Mouse (Mus musculus): Measurements from ENCODE around the gene Adam11. TPM values are rescaled to one million over a fixed set of nuclear protein-coding genes. Genes with fewer than 3 reads are reported as not detected.

The Adam11 gene
- polyA plus RNA-seq, 1 experiment from 2014 or later, result 1.4 TPM

DNA sequence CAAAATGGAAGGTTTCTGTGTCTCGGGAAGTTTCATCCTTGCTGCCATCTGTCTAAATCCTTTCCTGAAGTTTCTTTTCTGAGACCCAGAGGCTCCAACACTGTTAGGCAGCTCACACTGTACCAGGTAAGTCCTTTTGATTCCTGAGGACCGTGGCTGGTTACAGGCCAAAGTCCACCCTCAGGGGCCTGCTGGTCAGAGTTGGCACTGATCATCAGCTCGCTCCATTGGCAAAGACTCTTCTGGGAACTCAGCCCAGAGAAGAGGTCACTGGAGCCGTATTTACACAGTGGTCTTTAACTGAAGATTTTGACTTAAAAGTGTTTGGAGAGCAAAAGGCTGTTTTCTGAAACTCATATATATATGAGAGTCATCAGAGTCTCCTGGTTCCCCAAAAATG lies 12.9 kb upstream of the Adam11 start:
- H3K27ac ChIP-seq (ENCODE audit: low read depth, low read length), result no peak overlapping the region
- H3K4me3 ChIP-seq (ENCODE audit: low read depth, low read length), result no peak overlapping the region
- no peaks in the 10 kb centered on the region for H3K36me3 ChIP-seq (ENCODE audit: control insufficient read depth, insufficient read depth, low read length)
- 71% methylated on average over 4 of the region's 4 CpGs for WGBS
- H3K9me3 ChIP-seq (ENCODE audit: control insufficient read depth, low read length), result no peaks in the 10 kb centered on the region
- H3K27me3 ChIP-seq (replicated peaks; ENCODE audit: control insufficient read depth, insufficient read depth, low read length), result peaks cover 6% of the 10 kb centered on the region; the same call in 1 of the 2 replicates
- H3K4me2 ChIP-seq, result no peak overlapping the region
- no peaks in the 10 kb centered on the region for H3K4me1 ChIP-seq (replicated peaks; ENCODE audit: control insufficient read depth, insufficient read depth, low read length)
- H3K9ac ChIP-seq (ENCODE audit: low read depth, low read length), result no peak overlapping the region
- DNase-seq (ENCODE audit: low spot score) (no peak), ATAC-seq (replicated peaks; ENCODE audit: low FRiP score) (no peak)

- peaks cover 6% of the 10 kb centered on the region; the same call in 1 of the 2 replicates for H3K27me3 ChIP-seq (replicated peaks; ENCODE audit: control insufficient read depth, insufficient read depth, low read length)
- no peak overlapping the region for H3K9ac ChIP-seq (ENCODE audit: low read depth, low read length)
- H3K9me3 ChIP-seq (ENCODE audit: control insufficient read depth, low read length), result no peaks in the 10 kb centered on the region
- no peak overlapping the region for H3K4me2 ChIP-seq
- DNase-seq (ENCODE audit: low spot score) (no peak), ATAC-seq (replicated peaks; ENCODE audit: low FRiP score) (no peak)
- WGBS, result 84% methylated on average over 2 of the region's 2 CpGs
- H3K27ac ChIP-seq (ENCODE audit: low read depth, low read length), result no peak overlapping the region
- no peaks in the 10 kb centered on the region for H3K36me3 ChIP-seq (ENCODE audit: control insufficient read depth, insufficient read depth, low read length)
- no peak overlapping the region for H3K4me3 ChIP-seq (ENCODE audit: low read depth, low read length)
- peaks cover 7% of the 10 kb centered on the region; the same call in 1 of the 2 replicates for H3K4me1 ChIP-seq (replicated peaks; ENCODE audit: control insufficient read depth, insufficient read depth, low read length)
These were observed 11.5 kb upstream of the Adam11 start for GRCm38 (mm10) chr11:102749712-102750111.

- Histone ChIP-seq H3K4me3 (ENCODE audit: low read depth, low read length) (no peak overlapping the region), H3K36me3 (ENCODE audit: control insufficient read depth, insufficient read depth, low read length) (no peaks in the 10 kb centered on the region), H3K9me3 (ENCODE audit: control insufficient read depth, low read length) (no peaks in the 10 kb centered on the region), H3K4me1 (replicated peaks; ENCODE audit: control insufficient read depth, insufficient read depth, low read length) (peaks cover 8% of the 10 kb centered on the region; the same call in 1 of the 2 replicates), H3K4me2 (no peak overlapping the region), H3K27me3 (replicated peaks; ENCODE audit: control insufficient read depth, insufficient read depth, low read length) (peaks cover 6% of the 10 kb centered on the region), H3K27ac (ENCODE audit: low read depth, low read length) (no peak overlapping the region), H3K9ac (ENCODE audit: low read depth, low read length) (no peak overlapping the region)
- ATAC-seq (replicated peaks; ENCODE audit: low FRiP score) (no peak), DNase-seq (ENCODE audit: low spot score) (no peak)
- WGBS, result 70% methylated on average over 13 of the region's 13 CpGs
These were observed 8.2 kb upstream of the Adam11 start for GRCm38 (mm10) chr11:102752896-102753590.

GRCm38 (mm10) chr11:102753591-102754324 lies 7.5 kb upstream of the Adam11 start:
- H3K27me3 ChIP-seq (replicated peaks; ENCODE audit: control insufficient read depth, insufficient read depth, low read length), result peaks cover 6% of the 10 kb centered on the region
- DNase-seq (ENCODE audit: low spot score) (no peak), ATAC-seq (replicated peaks; ENCODE audit: low FRiP score) (no peak)
- no peaks in the 10 kb centered on the region for H3K36me3 ChIP-seq (ENCODE audit: control insufficient read depth, insufficient read depth, low read length)
- H3K4me1 ChIP-seq (replicated peaks; ENCODE audit: control insufficient read depth, insufficient read depth, low read length), result peaks cover 8% of the 10 kb centered on the region; the same call in 1 of the 2 replicates
- no peak overlapping the region for H3K27ac ChIP-seq (ENCODE audit: low read depth, low read length)
- 50% methylated on average over 17 of the region's 18 CpGs for WGBS
- H3K9me3 ChIP-seq (ENCODE audit: control insufficient read depth, low read length), result no peaks in the 10 kb centered on the region
- no peak overlapping the region for H3K9ac ChIP-seq (ENCODE audit: low read depth, low read length)
- 0 out of 2 replicates have a peak overlapping the region, but pooled peaks have one; percentile 12 for H3K4me2 ChIP-seq
- H3K4me3 ChIP-seq (ENCODE audit: low read depth, low read length), result no peak overlapping the region

GRCm38 (mm10) chr11:102754416-102754815 lies 6.8 kb upstream of the Adam11 start:
- Histone ChIP-seq H3K9me3 (ENCODE audit: control insufficient read depth, low read length) (no peaks in the 10 kb centered on the region), H3K27ac (ENCODE audit: low read depth, low read length) (no peak overlapping the region), H3K4me3 (ENCODE audit: low read depth, low read length) (no peak overlapping the region), H3K4me2 (0 out of 2 replicates have a peak overlapping the region, but pooled peaks have one; percentile 12), H3K36me3 (ENCODE audit: control insufficient read depth, insufficient read depth, low read length) (no peaks in the 10 kb centered on the region), H3K9ac (ENCODE audit: low read depth, low read length) (no peak overlapping the region), H3K4me1 (replicated peaks; ENCODE audit: control insufficient read depth, insufficient read depth, low read length) (peaks cover 8% of the 10 kb centered on the region; the same call in 1 of the 2 replicates), H3K27me3 (replicated peaks; ENCODE audit: control insufficient read depth, insufficient read depth, low read length) (peaks cover 6% of the 10 kb centered on the region)
- no peak for ATAC-seq (replicated peaks; ENCODE audit: low FRiP score)
- WGBS, result 52% methylated on average over 4 of the region's 4 CpGs
- no peak for DNase-seq (ENCODE audit: low spot score)

- DNase-seq (ENCODE audit: low spot score) (no peak), ATAC-seq (replicated peaks; ENCODE audit: low FRiP score) (no peak)
- WGBS, result 75% methylated on average over 7 of the region's 7 CpGs
- peaks cover 8% of the 10 kb centered on the region; the same call in 1 of the 2 replicates for H3K4me1 ChIP-seq (replicated peaks; ENCODE audit: control insufficient read depth, insufficient read depth, low read length)
- H3K4me2 ChIP-seq, result no peak overlapping the region
- no peaks in the 10 kb centered on the region for H3K9me3 ChIP-seq (ENCODE audit: control insufficient read depth, low read length)
- H3K27me3 ChIP-seq (replicated peaks; ENCODE audit: control insufficient read depth, insufficient read depth, low read length), result peaks cover 15% of the 10 kb centered on the region
- no peak overlapping the region for H3K27ac ChIP-seq (ENCODE audit: low read depth, low read length)
- no peak overlapping the region for H3K4me3 ChIP-seq (ENCODE audit: low read depth, low read length)
- H3K36me3 ChIP-seq (ENCODE audit: control insufficient read depth, insufficient read depth, low read length), result no peaks in the 10 kb centered on the region
- no peak overlapping the region for H3K9ac ChIP-seq (ENCODE audit: low read depth, low read length)
These were observed 5.8 kb upstream of the Adam11 start for GRCm38 (mm10) chr11:102755391-102755790.

- no peaks in the 10 kb centered on the region for H3K9me3 ChIP-seq (ENCODE audit: control insufficient read depth, low read length)
- peaks cover 17% of the 10 kb centered on the region for H3K4me1 ChIP-seq (replicated peaks; ENCODE audit: control insufficient read depth, insufficient read depth, low read length)
- peaks cover 44% of the 10 kb centered on the region for H3K27me3 ChIP-seq (replicated peaks; ENCODE audit: control insufficient read depth, insufficient read depth, low read length)
- no peak for ATAC-seq (replicated peaks; ENCODE audit: low FRiP score)
- H3K9ac ChIP-seq (ENCODE audit: low read depth, low read length), result no peak overlapping the region
- H3K4me3 ChIP-seq (ENCODE audit: low read depth, low read length), result no peak overlapping the region
- H3K36me3 ChIP-seq (ENCODE audit: control insufficient read depth, insufficient read depth, low read length), result no peaks in the 10 kb centered on the region
- 100% methylated on average over 2 of the region's 2 CpGs for WGBS
- DNase-seq (ENCODE audit: low spot score), result no peak
- no peak overlapping the region for H3K4me2 ChIP-seq
- H3K27ac ChIP-seq (ENCODE audit: low read depth, low read length), result no peak overlapping the region
These were observed 2.3 kb upstream of the Adam11 start for GRCm38 (mm10) chr11:102758977-102759376.

- H3K4me1 ChIP-seq (replicated peaks; ENCODE audit: control insufficient read depth, insufficient read depth, low read length), result peaks cover 9% of the 10 kb centered on the region
- H3K4me3 ChIP-seq (ENCODE audit: low read depth, low read length), result peak overlapping the region; percentile 57
- peaks cover 47% of the 10 kb centered on the region for H3K27me3 ChIP-seq (replicated peaks; ENCODE audit: control insufficient read depth, insufficient read depth, low read length)
- H3K4me2 ChIP-seq, result peak overlapping the region; percentile 89
- no peak for DNase-seq (ENCODE audit: low spot score)
- WGBS, result 18% methylated on average over 6 of the region's 6 CpGs
- H3K36me3 ChIP-seq (ENCODE audit: control insufficient read depth, insufficient read depth, low read length), result no peaks in the 10 kb centered on the region
- no peak for ATAC-seq (replicated peaks; ENCODE audit: low FRiP score)
- no peak overlapping the region for H3K9ac ChIP-seq (ENCODE audit: low read depth, low read length)
- H3K27ac ChIP-seq (ENCODE audit: low read depth, low read length), result no peak overlapping the region
- H3K9me3 ChIP-seq (ENCODE audit: control insufficient read depth, low read length), result no peaks in the 10 kb centered on the region
These were observed 382 bp upstream of the Adam11 start for GRCm38 (mm10) chr11:102760805-102761308.
